Mouse (Mus musculus): ENCODE measurements around the gene Fam47e. TPM values are rescaled to one million over a fixed set of nuclear protein-coding genes. Genes with fewer than 3 reads are reported as not detected.
"Not testable (repeated sequence)": the region's sequence is repeated elsewhere in the genome, so short reads cannot be mapped to it uniquely, and the experiment has no call there.

Gene Fam47e
- not detected in 2 replicates for polyA plus RNA-seq (2014; fragmentation: Nextera tagmentation; extraction: Ambion mirVana)

GRCm38 (mm10) chr5:92554891-92555511, at the start of gene Fam47e:
TSS of gene Fam47e (plus strand) at chr5:92555069.
- H3K4me1 ChIP-seq (ENCODE audit: control insufficient read depth, insufficient read depth, low read length), result no peaks in the 10 kb centered on the region
- DNase-seq (ENCODE audit: low spot score) (no peak), ATAC-seq (ENCODE audit: insufficient read depth, low FRiP score, low TSS enrichment) (no peak)
- 82% methylated on average over 16 of the region's 16 CpGs for WGBS
- H3K27me3 ChIP-seq (ENCODE audit: control insufficient read depth, insufficient read depth, low read length), result no peaks in the 10 kb centered on the region
- no peaks in the 10 kb centered on the region for H3K9me3 ChIP-seq (ENCODE audit: control insufficient read depth, low read length)
- H3K9ac ChIP-seq (ENCODE audit: low read length), result no peak within 1 kb of the TSS
- H3K27ac ChIP-seq (ENCODE audit: low read depth, low read length), result no peak within 1 kb of the TSS
- H3K4me2 ChIP-seq (ENCODE audit: low read depth), result no peak within 1 kb of the TSS
- H3K4me3 ChIP-seq (ENCODE audit: low read depth, low read length), result no peak within 1 kb of the TSS
- no peaks in the 10 kb centered on the region for H3K36me3 ChIP-seq (ENCODE audit: control insufficient read depth, insufficient read depth, low read length)

GRCm38 (mm10) chr5:92505402-92505865, 49.4 kb upstream of the Fam47e start:
- peak overlapping the region; percentile 97 for H3K27ac ChIP-seq (ENCODE audit: low read depth, low read length)
- no peaks in the 10 kb centered on the region for H3K9me3 ChIP-seq (ENCODE audit: control insufficient read depth, low read length)
- peak overlapping the region; percentile 64 for H3K4me2 ChIP-seq (ENCODE audit: low read depth)
- no peaks in the 10 kb centered on the region for H3K27me3 ChIP-seq (ENCODE audit: control insufficient read depth, insufficient read depth, low read length)
- H3K4me3 ChIP-seq (ENCODE audit: low read depth, low read length), result peak overlapping the region; percentile 74
- peak overlapping the region; percentile 85 for H3K9ac ChIP-seq (ENCODE audit: low read length)
- ATAC-seq (ENCODE audit: insufficient read depth, low FRiP score, low TSS enrichment) (peak; percentile 96), DNase-seq (ENCODE audit: low spot score) (peak; percentile 97)
- H3K36me3 ChIP-seq (ENCODE audit: control insufficient read depth, insufficient read depth, low read length), result no peaks in the 10 kb centered on the region
- H3K4me1 ChIP-seq (ENCODE audit: control insufficient read depth, insufficient read depth, low read length), result peaks cover 6% of the 10 kb centered on the region; the same call in 1 of the 2 replicates
- 0% methylated on average over 47 of the region's 48 CpGs for WGBS

- 32% methylated on average over 4 of the region's 4 CpGs for WGBS
- Histone ChIP-seq H3K27ac (ENCODE audit: low read depth, low read length) (no peak overlapping the region), H3K9me3 (ENCODE audit: control insufficient read depth, low read length) (no peaks in the 10 kb centered on the region), H3K4me3 (ENCODE audit: low read depth, low read length) (no peak overlapping the region; the same call in 1 of the 2 replicates), H3K27me3 (ENCODE audit: control insufficient read depth, insufficient read depth, low read length) (no peaks in the 10 kb centered on the region), H3K36me3 (ENCODE audit: control insufficient read depth, insufficient read depth, low read length) (no peaks in the 10 kb centered on the region), H3K4me1 (ENCODE audit: control insufficient read depth, insufficient read depth, low read length) (peaks cover 6% of the 10 kb centered on the region; the same call in 1 of the 2 replicates), H3K9ac (ENCODE audit: low read length) (no peak overlapping the region), H3K4me2 (ENCODE audit: low read depth) (peak overlapping the region; percentile 64; the same call in 1 of the 2 replicates)
- no peak for ATAC-seq (ENCODE audit: insufficient read depth, low FRiP score, low TSS enrichment)
- DNase-seq (ENCODE audit: low spot score), result peak; percentile 31
Observed at GRCm38 (mm10) chr5:92506301-92506729, 48.6 kb upstream of the Fam47e start.

- DNase-seq (ENCODE audit: low spot score) (no peak), ATAC-seq (ENCODE audit: insufficient read depth, low FRiP score, low TSS enrichment) (no peak)
- Histone ChIP-seq H3K9ac (ENCODE audit: low read length) (peak within 1 kb of the TSS; percentile 5; the same call in 1 of the 2 replicates), H3K27ac (ENCODE audit: low read depth, low read length) (0 out of 2 replicates have a peak within 1 kb of the TSS, but pooled peaks have one; percentile 97), H3K9me3 (ENCODE audit: control insufficient read depth, low read length) (no peaks in the 10 kb centered on the region), H3K4me3 (ENCODE audit: low read depth, low read length) (peak within 1 kb of the TSS; percentile 74), H3K27me3 (ENCODE audit: control insufficient read depth, insufficient read depth, low read length) (no peaks in the 10 kb centered on the region), H3K4me1 (ENCODE audit: control insufficient read depth, insufficient read depth, low read length) (peaks cover 6% of the 10 kb centered on the region; the same call in 1 of the 2 replicates), H3K4me2 (ENCODE audit: low read depth) (peak within 1 kb of the TSS; percentile 64), H3K36me3 (ENCODE audit: control insufficient read depth, insufficient read depth, low read length) (no peaks in the 10 kb centered on the region)
Observed at GRCm38 (mm10) chr5:92506733-92507132, 48.1 kb upstream of the Fam47e start, which contains the start of gene Scarb2. TSS of gene Scarb2 (minus strand) at chr5:92506833.

- no peak for ATAC-seq (ENCODE audit: insufficient read depth, low FRiP score, low TSS enrichment)
- H3K27me3 ChIP-seq (ENCODE audit: control insufficient read depth, insufficient read depth, low read length), result no peaks in the 10 kb centered on the region
- H3K4me1 ChIP-seq (ENCODE audit: control insufficient read depth, insufficient read depth, low read length), result peaks cover 5% of the 10 kb centered on the region; the same call in 1 of the 2 replicates
- no peaks in the 10 kb centered on the region for H3K36me3 ChIP-seq (ENCODE audit: control insufficient read depth, insufficient read depth, low read length)
- WGBS, result 95% methylated on average over 5 of the region's 5 CpGs
- H3K4me2 ChIP-seq (ENCODE audit: low read depth), result no peak overlapping the region
- no peak overlapping the region for H3K27ac ChIP-seq (ENCODE audit: low read depth, low read length)
- DNase-seq (ENCODE audit: low spot score), result no peak
- H3K4me3 ChIP-seq (ENCODE audit: low read depth, low read length), result no peak overlapping the region
- H3K9ac ChIP-seq (ENCODE audit: low read length), result no peak overlapping the region
- H3K9me3 ChIP-seq (ENCODE audit: control insufficient read depth, low read length), result no peaks in the 10 kb centered on the region
Observed at GRCm38 (mm10) chr5:92508853-92509252, 46.0 kb upstream of the Fam47e start.

GRCm38 (mm10) chr5:92511256-92511655, 43.6 kb upstream of the Fam47e start:
- Histone ChIP-seq H3K4me3 (ENCODE audit: low read depth, low read length) (no peak overlapping the region), H3K9ac (ENCODE audit: low read length) (no peak overlapping the region), H3K9me3 (ENCODE audit: control insufficient read depth, low read length) (no peaks in the 10 kb centered on the region), H3K4me1 (ENCODE audit: control insufficient read depth, insufficient read depth, low read length) (no peaks in the 10 kb centered on the region), H3K27ac (ENCODE audit: low read depth, low read length) (no peak overlapping the region), H3K36me3 (ENCODE audit: control insufficient read depth, insufficient read depth, low read length) (no peaks in the 10 kb centered on the region), H3K4me2 (ENCODE audit: low read depth) (no peak overlapping the region), H3K27me3 (ENCODE audit: control insufficient read depth, insufficient read depth, low read length) (no peaks in the 10 kb centered on the region)
- DNase-seq (ENCODE audit: low spot score), result no peak
- ATAC-seq (ENCODE audit: insufficient read depth, low FRiP score, low TSS enrichment), result no peak

- DNase-seq (ENCODE audit: low spot score), result no peak
- Histone ChIP-seq H3K4me1 (ENCODE audit: control insufficient read depth, insufficient read depth, low read length) (no peaks in the 10 kb centered on the region), H3K9ac (ENCODE audit: low read length) (no peak overlapping the region), H3K9me3 (ENCODE audit: control insufficient read depth, low read length) (no peaks in the 10 kb centered on the region), H3K27ac (ENCODE audit: low read depth, low read length) (no peak overlapping the region), H3K4me2 (ENCODE audit: low read depth) (no peak overlapping the region), H3K27me3 (ENCODE audit: control insufficient read depth, insufficient read depth, low read length) (no peaks in the 10 kb centered on the region), H3K36me3 (ENCODE audit: control insufficient read depth, insufficient read depth, low read length) (no peaks in the 10 kb centered on the region), H3K4me3 (ENCODE audit: low read depth, low read length) (no peak overlapping the region)
- no peak for ATAC-seq (ENCODE audit: insufficient read depth, low FRiP score, low TSS enrichment)
- WGBS, result 96% methylated on average over 5 of the region's 5 CpGs
Observed at GRCm38 (mm10) chr5:92512066-92512465, 42.8 kb upstream of the Fam47e start.

- not testable (repeated sequence) for H3K9me3 ChIP-seq (ENCODE audit: control insufficient read depth, low read length); H3K36me3 ChIP-seq (ENCODE audit: control insufficient read depth, insufficient read depth, low read length); H3K27ac ChIP-seq (ENCODE audit: low read depth, low read length); ATAC-seq (ENCODE audit: insufficient read depth, low FRiP score, low TSS enrichment); H3K9ac ChIP-seq (ENCODE audit: low read length); H3K4me2 ChIP-seq (ENCODE audit: low read depth); H3K4me1 ChIP-seq (ENCODE audit: control insufficient read depth, insufficient read depth, low read length); DNase-seq (ENCODE audit: low spot score); H3K4me3 ChIP-seq (ENCODE audit: low read depth, low read length); H3K27me3 ChIP-seq (ENCODE audit: control insufficient read depth, insufficient read depth, low read length)
- 75% methylated on average over 2 of the region's 2 CpGs for WGBS
Observed at GRCm38 (mm10) chr5:92521131-92521530, 33.7 kb upstream of the Fam47e start.

GRCm38 (mm10) chr5:92524821-92525258, 30.0 kb upstream of the Fam47e start:
- no peaks in the 10 kb centered on the region for H3K27me3 ChIP-seq (ENCODE audit: control insufficient read depth, insufficient read depth, low read length)
- no peak overlapping the region for H3K4me3 ChIP-seq (ENCODE audit: low read depth, low read length)
- H3K9me3 ChIP-seq (ENCODE audit: control insufficient read depth, low read length), result no peaks in the 10 kb centered on the region
- WGBS, result 78% methylated on average over 6 of the region's 6 CpGs
- no peaks in the 10 kb centered on the region for H3K36me3 ChIP-seq (ENCODE audit: control insufficient read depth, insufficient read depth, low read length)
- H3K9ac ChIP-seq (ENCODE audit: low read length), result no peak overlapping the region
- H3K4me2 ChIP-seq (ENCODE audit: low read depth), result no peak overlapping the region
- no peaks in the 10 kb centered on the region for H3K4me1 ChIP-seq (ENCODE audit: control insufficient read depth, insufficient read depth, low read length)
- DNase-seq (ENCODE audit: low spot score) (no peak), ATAC-seq (ENCODE audit: insufficient read depth, low FRiP score, low TSS enrichment) (no peak)
- no peak overlapping the region for H3K27ac ChIP-seq (ENCODE audit: low read depth, low read length)
